Mouse (Mus musculus): ENCODE measurements at regions not wholly inside any gene's neighbourhood (a gene's known extent, or its start where the extent isn't known, plus 50 kb on each side); places are given as distances from the start of the nearest gene placed in this dataset.
A peak's percentile ranks its signal among the peaks of the same experiment; 100 is the strongest.

DNA sequence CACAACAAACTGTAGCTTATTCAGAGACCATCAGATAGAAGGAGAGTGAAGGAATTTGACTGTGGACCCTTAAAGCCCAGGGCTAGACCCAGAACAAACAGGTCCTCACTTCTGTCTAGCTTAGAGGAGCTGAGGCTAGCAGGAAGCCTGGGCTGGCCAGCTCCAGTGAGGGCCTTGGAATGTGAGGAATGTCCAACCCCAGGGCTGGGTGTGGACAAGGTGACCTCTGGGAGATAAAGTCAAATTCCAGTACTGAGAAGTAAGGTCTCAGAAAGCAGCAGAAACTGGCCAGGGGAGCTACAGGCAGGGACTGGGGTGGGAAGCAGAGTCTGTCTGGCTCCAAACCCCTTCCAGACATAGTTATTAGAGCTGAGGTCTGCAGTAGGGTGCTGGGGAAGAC is 51.0 kb upstream of the Ssbp3 start:
- DNase-seq (ENCODE audit: low spot score): no peak
- H3K9ac ChIP-seq (ENCODE audit: low read depth, low read length): no peak overlapping the region
- no peaks in the 10 kb centered on the region for H3K27me3 ChIP-seq (replicated peaks; ENCODE audit: control insufficient read depth, insufficient read depth, low read length)
- no peak overlapping the region for H3K4me2 ChIP-seq (ENCODE audit: low read depth, low read length)
- H3K36me3 ChIP-seq (ENCODE audit: control insufficient read depth, insufficient read depth, low read length): no peaks in the 10 kb centered on the region
- H3K4me3 ChIP-seq (ENCODE audit: low read depth, low read length): no peak overlapping the region
- no peaks in the 10 kb centered on the region for H3K9me3 ChIP-seq (ENCODE audit: control insufficient read depth, low read length)
- H3K4me1 ChIP-seq (ENCODE audit: control insufficient read depth, insufficient read depth, low read length): peaks cover 43% of the 10 kb centered on the region
- ATAC-seq (ENCODE audit: low read depth): no peak
- H3K27ac ChIP-seq (replicated peaks; ENCODE audit: low read depth, low read length): no peak overlapping the region; the same call in 1 of the 2 replicates

GRCm38 (mm10) chr4:106858357-106859088 is 52.0 kb upstream of the Ssbp3 start:
- ATAC-seq (ENCODE audit: low read depth): no peak
- Histone ChIP-seq H3K27me3 (replicated peaks; ENCODE audit: control insufficient read depth, insufficient read depth, low read length) (no peaks in the 10 kb centered on the region), H3K4me1 (ENCODE audit: control insufficient read depth, insufficient read depth, low read length) (peaks cover 50% of the 10 kb centered on the region), H3K9me3 (ENCODE audit: control insufficient read depth, low read length) (no peaks in the 10 kb centered on the region), H3K4me3 (ENCODE audit: low read depth, low read length) (no peak overlapping the region), H3K4me2 (ENCODE audit: low read depth, low read length) (no peak overlapping the region), H3K36me3 (ENCODE audit: control insufficient read depth, insufficient read depth, low read length) (no peaks in the 10 kb centered on the region), H3K27ac (replicated peaks; ENCODE audit: low read depth, low read length) (no peak overlapping the region), H3K9ac (ENCODE audit: low read depth, low read length) (no peak overlapping the region)
- 65% methylated on average over 13 of the region's 13 CpGs for WGBS
- DNase-seq (ENCODE audit: low spot score): no peak

- no peak overlapping the region for H3K9ac ChIP-seq (ENCODE audit: low read depth, low read length)
- no peak overlapping the region for H3K4me3 ChIP-seq (ENCODE audit: low read depth, low read length)
- WGBS: 12% methylated on average over 10 of the region's 19 CpGs
- H3K9me3 ChIP-seq (ENCODE audit: control insufficient read depth, low read length): no peaks in the 10 kb centered on the region
- peak overlapping the region; percentile 12 for H3K4me2 ChIP-seq (ENCODE audit: low read depth, low read length)
- no peaks in the 10 kb centered on the region for H3K27me3 ChIP-seq (replicated peaks; ENCODE audit: control insufficient read depth, insufficient read depth, low read length)
- H3K36me3 ChIP-seq (ENCODE audit: control insufficient read depth, insufficient read depth, low read length): no peaks in the 10 kb centered on the region
- peaks cover 28% of the 10 kb centered on the region for H3K4me1 ChIP-seq (ENCODE audit: control insufficient read depth, insufficient read depth, low read length)
- DNase-seq (ENCODE audit: low spot score) (no peak), ATAC-seq (ENCODE audit: low read depth) (peak; percentile 26; the same call in 1 of the 2 replicates)
- peak overlapping the region; percentile 44; the same call in 1 of the 2 replicates for H3K27ac ChIP-seq (replicated peaks; ENCODE audit: low read depth, low read length)
Observed at GRCm38 (mm10) chr4:106855771-106856170, 51.0 kb upstream of the Acot11 start.

DNA sequence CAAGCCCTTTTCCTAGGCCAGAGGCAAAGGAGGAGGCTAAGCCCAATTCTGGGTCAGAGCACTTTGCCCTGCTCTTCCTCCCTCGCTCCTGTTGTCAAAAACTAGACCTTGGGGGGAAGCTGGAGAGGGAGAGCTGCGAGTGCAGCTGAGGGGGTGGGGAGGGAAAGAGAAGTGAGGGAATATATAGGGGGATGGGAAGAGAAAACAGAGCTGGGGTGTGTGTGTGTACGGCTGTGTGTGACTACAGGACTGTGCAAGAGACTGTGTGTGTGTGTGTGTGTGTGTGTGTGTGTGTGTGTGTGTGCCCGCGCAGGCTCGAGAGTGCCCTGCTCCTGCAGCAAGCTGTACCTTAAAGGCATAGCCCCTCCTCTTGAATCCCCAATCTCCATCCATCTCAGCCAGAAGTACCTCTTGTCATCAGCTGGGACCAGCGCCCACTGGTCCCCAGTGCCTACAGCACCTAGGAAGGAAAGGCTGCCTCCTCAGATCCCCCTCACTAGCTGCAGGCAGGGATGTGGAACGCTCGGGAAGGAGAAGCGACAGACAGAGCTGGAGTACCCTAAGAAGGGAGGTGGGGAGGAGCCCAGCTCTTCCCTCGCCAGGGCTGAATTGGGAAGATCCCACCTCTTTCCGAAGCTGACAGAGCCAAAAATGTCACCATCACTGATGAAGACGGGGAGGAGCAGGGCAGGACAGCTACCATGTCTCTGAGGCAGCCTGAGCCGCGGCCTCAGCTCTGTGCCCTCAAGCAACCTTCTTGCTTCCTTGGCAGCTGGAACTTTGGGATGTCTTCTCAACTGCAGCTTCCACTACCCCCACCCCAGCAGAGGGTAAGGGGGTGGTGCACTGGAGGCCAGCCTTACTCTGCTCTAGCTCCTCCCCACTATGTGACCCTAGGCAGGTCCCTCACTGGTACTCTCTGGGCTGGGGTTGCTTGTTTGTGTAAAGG is 49.8 kb upstream of the Acot11 start:
- WGBS: 10% methylated on average over 13 of the region's 15 CpGs
- DNase-seq (ENCODE audit: low spot score): peak; percentile 75
- peak overlapping the region; percentile 16 for H3K4me3 ChIP-seq (ENCODE audit: low read depth, low read length)
- no peaks in the 10 kb centered on the region for H3K27me3 ChIP-seq (replicated peaks; ENCODE audit: control insufficient read depth, insufficient read depth, low read length)
- no peaks in the 10 kb centered on the region for H3K9me3 ChIP-seq (ENCODE audit: control insufficient read depth, low read length)
- peak overlapping the region; percentile 62 for H3K27ac ChIP-seq (replicated peaks; ENCODE audit: low read depth, low read length)
- H3K4me2 ChIP-seq (ENCODE audit: low read depth, low read length): peak overlapping the region; percentile 53
- ATAC-seq (ENCODE audit: low read depth): peak; percentile 75
- no peaks in the 10 kb centered on the region for H3K36me3 ChIP-seq (ENCODE audit: control insufficient read depth, insufficient read depth, low read length)
- peaks cover 28% of the 10 kb centered on the region for H3K4me1 ChIP-seq (ENCODE audit: control insufficient read depth, insufficient read depth, low read length)
- H3K9ac ChIP-seq (ENCODE audit: low read depth, low read length): peak overlapping the region; percentile 45
